Mouse (Mus musculus) ES-Bruce4 (cell line): Measurements from ENCODE around the gene Slc45a1.

Experiments
- CTCF ChIP-seq: IDR thresholded peaks from one replicate; pipeline ENCODE4 v1.8.1; 2011; ENCODE audit warnings: low read depth, low read length
- EP300 ChIP-seq: IDR thresholded peaks from 2 replicates; pipeline ENCODE4 v1.6.1; 2011; ENCODE audit warnings: low read depth, low read length; ENCODE audit not compliant: insufficient read depth

GRCm38 (mm10) chr4:150594298-150594829 lies 57.6 kb downstream of the Slc45a1 start:
- TF ChIP-seq EP300 = no peak
- no peak for TF ChIP-seq CTCF
